Mouse (Mus musculus) erythroid progenitor cell, adult 5-6 weeks (primary cell): ENCODE measurements at regions not wholly inside any gene's neighbourhood (a gene's known extent, or its start where the extent isn't known, plus 50 kb on each side); places are given as distances from the start of the nearest gene placed in this dataset.

Experiments
- ATAC-seq: replicated peaks from 2 replicates; pipeline ENCODE4 v1.8.0; 2016; ENCODE audit warnings: moderate number of reproducible peaks, mild to moderate bottlenecking, moderate TSS enrichment, inconsistent platforms; ENCODE audit not compliant: poor library complexity, low FRiP score, severe bottlenecking

DNA sequence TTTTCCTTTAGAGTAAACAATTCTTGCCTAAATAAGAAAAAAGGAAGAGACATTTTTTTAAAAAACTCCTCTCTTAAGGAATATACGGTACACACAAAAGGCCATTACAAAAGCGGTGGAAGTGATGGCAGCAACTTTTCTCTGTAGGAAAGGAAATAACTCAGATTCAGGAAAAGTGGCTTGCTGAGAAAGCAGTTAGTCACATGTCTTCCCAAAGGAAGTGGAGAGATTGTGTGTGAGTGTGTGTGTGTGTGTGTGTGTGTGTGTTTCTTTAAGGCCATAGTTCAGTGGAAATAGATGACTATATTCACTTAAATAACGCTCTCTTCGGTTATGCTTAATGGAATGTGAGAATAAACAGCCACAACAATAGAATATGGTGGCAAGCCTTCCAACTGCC lies 57.5 kb upstream of the Dab2 start:
- ATAC-seq = no peak

DNA sequence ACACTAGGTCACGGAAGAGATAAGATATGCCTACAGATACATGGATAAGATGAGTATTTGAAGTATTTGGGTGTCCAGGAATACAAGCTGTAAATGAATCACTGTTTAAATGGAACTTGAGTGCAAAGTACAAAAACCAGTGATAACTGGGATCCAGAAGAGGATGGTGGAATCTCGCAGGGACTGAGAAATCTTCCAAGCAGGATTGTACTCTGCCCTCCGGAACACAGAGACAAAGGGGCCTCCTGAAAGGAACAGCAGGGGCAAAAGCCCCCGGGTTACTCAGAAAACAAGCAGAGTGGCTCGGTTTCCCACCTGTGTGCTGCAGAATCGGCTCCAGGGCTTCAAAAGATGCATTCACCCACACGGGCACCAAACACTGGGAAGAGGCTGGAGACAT lies 55.2 kb upstream of the Dab2 start:
- no peak for ATAC-seq

DNA sequence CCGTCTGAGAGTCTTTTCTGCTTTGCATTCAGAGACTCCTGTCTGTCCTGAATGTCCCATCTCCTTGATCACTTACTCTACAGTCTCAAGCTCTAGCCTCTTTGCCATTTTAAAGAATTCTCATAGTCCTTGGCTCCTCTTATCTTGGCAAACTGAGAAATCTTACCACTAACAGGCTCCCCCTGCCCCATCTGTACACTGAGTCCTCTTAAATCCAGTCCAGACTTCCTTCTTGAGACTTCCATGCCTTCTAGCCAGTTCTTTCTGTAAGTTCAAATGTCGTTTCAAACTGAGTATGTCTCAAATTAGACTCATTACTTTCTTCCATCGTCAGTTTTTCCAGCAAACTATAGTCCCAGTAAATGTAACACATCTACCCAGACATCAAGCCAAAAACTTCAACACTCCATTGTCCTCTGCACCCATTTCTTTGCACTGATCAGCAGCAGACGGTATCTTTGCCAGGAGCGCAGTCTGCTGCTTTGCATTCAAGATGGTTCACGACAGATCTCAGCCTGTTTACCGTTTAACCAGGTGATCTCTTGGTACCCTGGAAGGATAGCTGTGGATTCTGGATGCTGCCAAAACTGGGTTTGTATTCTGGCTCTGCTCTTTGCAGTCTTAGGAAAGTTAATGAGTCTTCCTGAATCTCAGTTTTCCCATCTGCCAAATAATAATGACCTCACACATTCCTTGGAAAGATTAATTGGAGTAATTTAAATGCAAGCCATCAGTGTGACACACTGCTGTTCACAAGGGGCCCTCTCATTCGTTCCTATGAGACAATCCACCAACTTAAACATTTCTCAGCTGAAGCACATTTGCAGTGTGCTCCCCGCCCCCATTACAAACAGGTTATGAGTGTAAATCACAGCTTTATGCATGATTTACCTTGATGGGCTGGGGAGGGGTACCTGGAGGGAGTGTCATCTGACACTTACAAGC lies 53.4 kb upstream of the Dab2 start:
- ATAC-seq = no peak

DNA sequence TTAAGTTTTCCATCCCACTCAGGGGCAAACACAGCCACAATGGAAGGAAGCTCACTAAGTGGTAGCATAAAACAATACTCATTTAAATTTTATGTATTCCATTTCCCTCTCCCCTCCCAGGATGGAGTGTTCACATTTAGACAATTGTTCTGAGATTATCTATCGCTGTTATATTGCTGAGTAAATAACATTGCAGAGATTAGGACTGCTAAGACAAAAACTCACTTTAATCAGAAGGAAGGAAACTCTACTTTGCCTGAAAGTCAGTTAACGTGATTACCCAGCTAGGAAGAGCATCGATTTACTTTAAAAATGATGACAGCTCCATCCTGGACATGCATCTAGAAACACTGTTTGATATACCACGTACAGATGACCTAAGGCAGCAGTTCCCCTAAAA lies 51.1 kb upstream of the Dab2 start:
- no peak for ATAC-seq
